Mouse (Mus musculus) gastrocnemius, postnatal 14 days (tissue): ENCODE results near the gene Srgap1. TPM values are rescaled to one million over a fixed set of nuclear protein-coding genes. Genes with fewer than 3 reads are reported as not detected.

Source experiments
- DNase-seq: peaks from one replicate; pipeline ENCODE4 v3.0.0; 2021; ENCODE audit warnings: mixed read lengths
- intact Hi-C: fragments of 180-260 bp; cut with DNase I; formaldehyde crosslinking; loops from one replicate; pipeline ENCODE4 v1.15.1; 2025; ENCODE audit warnings: low total_unique reads
- total RNA-seq, 2 experiments: library from RNA; stranded (reverse); gene quantifications; 2 replicates each; pipeline ENCODE4 v1.2.3; 2021

Srgap1 gene
- total RNA-seq, 2 experiments from 2014 or later: 2.3 to 3.0 TPM

DNA sequence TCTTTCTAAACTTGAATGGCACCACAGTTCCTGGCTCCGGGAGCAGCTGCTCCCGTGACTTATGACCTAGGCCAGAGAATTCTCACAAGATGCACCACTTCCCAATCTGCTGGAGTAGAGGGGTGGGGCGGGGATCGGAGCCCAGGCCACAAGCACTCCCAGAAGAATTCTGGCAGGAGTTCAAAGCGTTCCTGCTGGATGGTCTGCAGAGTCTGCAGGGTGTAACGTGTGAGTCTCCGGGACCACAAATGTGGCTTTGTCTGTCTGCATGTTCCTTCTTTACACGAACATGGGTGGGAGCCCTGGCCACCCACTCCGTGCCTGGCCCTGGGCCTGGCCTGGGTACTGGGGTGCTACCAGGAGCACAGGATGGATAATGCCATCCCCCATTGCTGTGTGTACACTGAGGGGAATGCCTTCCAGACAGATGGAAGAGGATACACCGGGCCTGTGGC is 28.5 kb downstream of the Srgap1 start:
- DNase-seq: peak; percentile 59
- intact Hi-C loops: no loop called here

GRCm38 (mm10) chr10:122017743-122018142 is 29.4 kb downstream of the Srgap1 start:
- intact Hi-C loops: no loop called here
- no peak for DNase-seq

DNA sequence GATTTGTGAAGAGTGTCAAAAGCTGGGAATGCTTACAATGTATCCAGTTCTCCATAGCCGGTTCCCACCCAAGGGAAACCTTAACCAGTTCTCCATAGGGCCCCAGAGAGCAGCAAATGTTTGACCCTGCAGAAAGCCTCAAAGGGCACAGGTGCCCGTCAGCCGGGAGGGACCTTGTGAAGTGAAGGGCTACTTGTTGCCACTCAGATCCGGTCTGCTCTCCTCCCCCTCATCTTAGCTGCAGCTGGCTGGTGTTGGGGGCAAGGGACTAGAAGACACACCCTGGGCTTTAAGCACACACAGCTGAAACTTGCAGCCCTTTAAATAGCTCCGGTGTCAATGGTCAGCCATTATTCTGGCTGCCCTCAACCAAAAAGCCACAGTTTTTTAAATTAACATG is 30.1 kb downstream of the Srgap1 start:
- intact Hi-C loops: no loop called here
- no peak for DNase-seq

GRCm38 (mm10) chr10:122016631-122017030 is 30.5 kb downstream of the Srgap1 start:
- intact Hi-C loops: no loop called here
- no peak for DNase-seq

DNA sequence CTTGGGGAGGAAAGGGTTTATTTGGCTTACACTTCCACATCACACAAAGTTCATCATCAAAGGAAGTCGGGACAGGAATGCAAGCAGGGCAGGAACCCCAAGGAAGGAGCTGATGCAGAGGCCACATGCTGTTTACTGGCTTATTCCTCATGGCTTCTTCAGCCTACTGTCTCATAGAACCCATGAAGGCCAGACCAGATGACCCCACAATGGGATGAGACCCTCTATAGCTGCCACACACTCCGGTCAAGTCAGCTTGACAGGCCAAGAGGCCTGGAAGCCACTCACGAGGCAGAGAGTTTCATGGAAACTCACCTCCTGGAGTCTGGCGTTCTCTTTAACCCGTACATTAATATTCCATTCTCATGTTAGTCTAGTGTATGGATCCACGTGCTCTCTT is 34.8 kb downstream of the Srgap1 start:
- DNase-seq: no peak
- intact Hi-C loops: no loop called here

- DNase-seq: peak; percentile 24
- intact Hi-C loops: no loop called here
Measured at GRCm38 (mm10) chr10:122008731-122009391, 38.3 kb downstream of the Srgap1 start.

- intact Hi-C loops: no loop called here
- DNase-seq: no peak
Measured at GRCm38 (mm10) chr10:122008370-122008730, 38.8 kb downstream of the Srgap1 start.

DNA sequence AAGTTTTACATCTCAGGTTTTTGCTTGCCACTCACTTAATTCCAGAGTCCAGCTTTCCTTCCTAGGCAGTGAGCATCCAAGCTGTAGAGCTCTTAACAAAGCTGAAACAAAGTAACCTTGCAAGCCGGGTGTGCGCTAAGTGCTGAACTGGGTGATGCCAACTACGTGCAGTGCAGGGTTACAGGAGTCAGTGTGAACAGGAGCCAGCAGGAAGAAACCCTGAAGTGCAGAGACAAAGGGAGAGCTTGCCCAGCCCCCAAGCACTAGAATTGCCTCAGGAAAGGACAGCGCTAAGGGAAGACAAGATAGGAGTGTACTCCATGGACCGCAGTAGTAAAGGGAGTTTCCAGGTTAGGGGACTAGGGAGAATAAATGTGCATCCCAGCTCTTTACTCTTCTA is 40.5 kb downstream of the Srgap1 start:
- intact Hi-C loops: no loop called here
- DNase-seq: no peak

- intact Hi-C loops: no loop called here
- DNase-seq: no peak
Measured at GRCm38 (mm10) chr10:122006151-122006550, 41.0 kb downstream of the Srgap1 start.

- intact Hi-C loops: no loop called here
Measured at GRCm38 (mm10) chr10:122005560-122005959, 41.6 kb downstream of the Srgap1 start.

DNA sequence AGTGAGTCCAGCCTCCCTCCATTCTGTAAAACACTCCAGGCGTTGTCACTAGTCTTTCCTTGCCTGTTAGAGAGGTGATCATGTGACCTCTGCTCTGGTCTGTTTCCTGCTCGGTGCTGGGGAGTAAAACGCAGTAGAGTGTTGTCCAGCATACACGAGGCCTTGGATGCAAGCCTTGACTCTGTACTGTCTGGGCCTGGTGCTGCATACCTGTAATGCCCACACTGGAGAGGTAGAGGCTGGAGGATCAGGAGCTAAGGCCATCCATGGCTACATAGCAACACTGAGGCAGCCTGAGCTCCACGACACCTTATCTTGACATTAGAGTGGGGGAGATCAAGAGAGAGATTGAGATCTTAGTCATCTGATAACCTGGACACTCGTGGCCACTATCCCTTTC is 44.2 kb downstream of the Srgap1 start:
- intact Hi-C loops: no loop called here
- no peak for DNase-seq

More at GRCm38 (mm10) chr10:122005560-122005959, 41.6 kb downstream of the Srgap1 start:
- no peak for DNase-seq

DNA sequence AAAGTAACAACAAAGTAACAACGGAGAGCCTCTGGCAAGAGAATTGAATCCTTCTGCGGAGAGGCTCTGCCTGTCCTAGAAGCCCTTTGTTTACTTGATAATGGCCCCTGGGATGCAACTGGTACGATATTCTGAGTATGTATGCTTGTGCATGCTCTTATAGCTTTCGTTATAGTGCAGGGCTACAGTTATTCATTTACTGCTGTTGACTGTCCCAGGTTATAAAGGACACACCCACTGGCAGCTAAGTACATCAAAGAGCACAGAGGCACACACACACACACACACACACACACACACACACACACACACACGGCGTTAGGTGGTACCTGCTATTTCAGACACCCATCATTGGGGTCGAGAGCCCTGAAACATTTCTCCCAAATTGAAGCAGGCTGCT is 48.3 kb downstream of the Srgap1 start:
- no peak for DNase-seq
- intact Hi-C loops: no loop called here

DNA sequence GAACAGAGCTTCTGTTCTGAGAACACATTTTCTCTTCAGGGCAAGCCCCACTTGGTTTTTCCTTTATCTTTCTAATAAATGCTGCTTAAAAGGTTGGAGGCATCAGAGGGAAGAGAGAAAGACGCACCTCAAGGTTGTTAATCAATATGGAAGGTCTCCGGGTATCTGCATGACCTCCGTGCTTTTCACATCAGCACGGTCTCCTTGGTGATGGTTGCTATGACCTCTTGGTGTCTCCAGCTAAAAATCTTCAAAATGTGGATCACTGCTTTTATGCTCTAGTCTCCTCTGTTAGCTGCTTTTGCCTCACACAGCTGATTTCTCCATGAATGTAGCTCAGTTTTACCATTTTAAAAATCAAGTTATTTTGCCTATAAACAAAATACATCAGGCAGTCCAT is 50.6 kb downstream of the Srgap1 start:
- intact Hi-C loops: no loop called here
- DNase-seq: no peak

DNA sequence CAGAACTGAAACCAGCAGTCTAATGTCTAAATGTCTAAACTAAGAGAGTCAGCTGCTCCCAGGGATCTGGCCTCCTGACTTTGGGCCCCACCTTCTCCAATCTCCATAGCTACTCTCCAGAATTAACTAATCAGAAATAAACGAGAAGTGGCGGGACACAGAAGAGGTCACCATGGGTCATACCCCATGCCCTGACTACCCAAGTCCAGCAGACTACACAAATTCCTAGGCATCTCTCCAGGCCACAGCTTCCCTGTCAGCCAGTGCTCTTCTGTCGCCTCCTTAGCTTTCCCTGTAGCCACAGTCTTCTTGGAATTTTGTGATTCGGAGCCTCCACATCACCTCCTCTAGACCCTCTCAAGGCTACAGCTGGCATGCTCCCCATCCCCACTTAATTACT is 51.7 kb downstream of the Srgap1 start:
- no peak for DNase-seq
- intact Hi-C loops: no loop called here

GRCm38 (mm10) chr10:121994660-121995059 is 52.5 kb downstream of the Srgap1 start:
- intact Hi-C loops: no loop called here
- DNase-seq: no peak

GRCm38 (mm10) chr10:121992609-121993008 is 54.5 kb downstream of the Srgap1 start:
- no peak for DNase-seq
- intact Hi-C loops: no loop called here

DNA sequence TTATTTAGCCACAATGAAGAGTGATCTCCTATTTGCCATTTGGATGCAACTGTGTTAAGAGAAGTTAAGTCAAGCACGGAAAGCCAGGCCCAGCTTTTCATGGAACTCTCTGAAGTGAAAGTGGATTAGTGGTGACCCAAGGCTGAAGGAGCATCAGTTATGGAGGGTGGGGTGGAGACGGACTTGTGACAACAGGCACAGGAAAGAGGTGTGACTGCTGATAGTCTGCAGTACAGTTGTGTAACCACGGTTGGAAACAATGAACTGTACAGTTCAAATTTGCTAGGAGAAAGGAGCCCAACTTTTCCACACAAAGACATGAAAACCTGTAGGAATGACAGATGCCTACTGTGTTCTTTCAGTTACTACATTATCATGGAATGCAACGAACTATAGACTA is 60.1 kb downstream of the Srgap1 start:
- no peak for DNase-seq
- intact Hi-C loops: no loop called here

- DNase-seq: no peak
Measured at GRCm38 (mm10) chr10:121984887-121985286, 62.2 kb downstream of the Srgap1 start.

GRCm38 (mm10) chr10:121983993-121984610 is 63.0 kb downstream of the Srgap1 start:
- peak; percentile 17 for DNase-seq
- intact Hi-C loops: no loop called here

More at GRCm38 (mm10) chr10:121984887-121985286, 62.2 kb downstream of the Srgap1 start:
- intact Hi-C loops: no loop called here

GRCm38 (mm10) chr10:121975330-121975729 is 71.8 kb downstream of the Srgap1 start:
- no peak for DNase-seq
- intact Hi-C loops: no loop called here

GRCm38 (mm10) chr10:121974591-121974990 is 72.5 kb downstream of the Srgap1 start:
- no peak for DNase-seq
- intact Hi-C loops: no loop called here
